Comparison of ENCODE assay signal across 8 mouse cellular contexts in genomic region chr4:94999249-94999648, GRCm38 (mm10). TPM values are rescaled to one million over a fixed set of nuclear protein-coding genes. Genes with fewer than 3 reads are reported as not detected.
A peak's percentile ranks its signal among the peaks of the same experiment; 100 is the strongest.
DNase-seq lines count a peak whose midpoint lies in the region; ATAC-seq and TF ChIP-seq lines count a peak whose summit lies in the region.

No protein-coding gene starts in this region.

- TF ChIP-seq CTCF in gastrocnemius, adult 2 months (IDR thresholded peaks at IDR 0.05): peak; percentile 20; the same call in 1 of the 2 replicates

- no peak overlapping the region for H3K4me3 ChIP-seq in gastrocnemius, adult 2 months

- intact Hi-C loops in gastrocnemius, adult 2 months (cut with DNase I): no loop called here
- intact Hi-C loops in gastrocnemius, postnatal 36 days (cut with DNase I): no loop called here

- no peak overlapping the region for H3K27ac ChIP-seq in gastrocnemius, adult 2 months

- peak; percentile 76 to 80 for ATAC-seq in hematopoietic stem cell, adult 5-6 weeks (replicated peaks in 1 of 2; ENCODE audit: insufficient read depth in 1 of 2, low FRiP score in 2 of 2, low TSS enrichment in 1 of 2, low read depth in 1 of 2, poor library complexity in 2 of 2, severe bottlenecking in 2 of 2)

- no peak for DNase-seq in gastrocnemius, adult 2 months
- DNase-seq in gastrocnemius, postnatal 36 days: no peak
- DNase-seq in right cerebral cortex, adult 18-20 months: peak; percentile 54
- DNase-seq in right cerebral cortex, postnatal 36 days (ENCODE audit: low spot score in 2 of 2): no peak
- DNase-seq in thymus, postnatal 25 days: peak; percentile 8
- DNase-seq in layer of hippocampus, adult 18-20 months (ENCODE audit: low spot score in 2 of 2): no peak
- DNase-seq in heart, adult 9 months (ENCODE audit: low spot score in 2 of 2): no peak

RNA-seq across cellular contexts. Expression of gene Mysm1, which starts 20.3 kb away (rescaled TPM):
- 1 to 10 TPM; 8.2 to 9.8 TPM for total RNA-seq in gastrocnemius, adult 2 months (2021)
- 1 to 10 TPM; 7.2 to 9.6 TPM for total RNA-seq in gastrocnemius, postnatal 36 days (2021)
- total RNA-seq in hematopoietic stem cell, adult 5-6 weeks (2017): 64.5 and 68.6 TPM in 2 replicates
- total RNA-seq in layer of hippocampus, adult 18-20 months (2021): 10 to 100 TPM; 32.2 to 34.0 TPM

RNA-seq across cellular contexts. Expression of gene Jun, which starts 52.8 kb away (rescaled TPM):
- 10 to 100 TPM; 41.1 to 59.2 TPM for total RNA-seq in gastrocnemius, adult 2 months (2021)
- total RNA-seq in gastrocnemius, postnatal 36 days (2021): 10 to 100 TPM; 66.8 to 95.2 TPM
- 405 and 467 TPM in 2 replicates for total RNA-seq in hematopoietic stem cell, adult 5-6 weeks (2017)
- total RNA-seq in layer of hippocampus, adult 18-20 months (2021): 100 to 1,000 TPM; 119 to 126 TPM

Comparison
In these comparisons a context has a peak if more than half of its experiments do, and no peak if none do; other contexts are left out.
1. DNase-seq: peak in right cerebral cortex, adult 18-20 months (single experiment) and thymus, postnatal 25 days (single experiment); none in gastrocnemius, adult 2 months (single experiment), gastrocnemius, postnatal 36 days (0 of 2), right cerebral cortex, postnatal 36 days (0 of 2), layer of hippocampus, adult 18-20 months (0 of 2) and heart, adult 9 months (0 of 2).